Mouse (Mus musculus) forebrain, embryonic 10.5 days (tissue): Measurements from ENCODE around the gene Kti12. TPM values are rescaled to one million over a fixed set of nuclear protein-coding genes. Genes with fewer than 3 reads are reported as not detected.

Source experiments
- DNase-seq: peaks from one replicate; pipeline ENCODE4 v3.0.0-alpha.2; 2017; ENCODE audit warnings: low spot score; ENCODE audit errors: extremely low spot score
- H3K27ac ChIP-seq: fragments of 300-500 bp; sonication (generic); 2 replicates; pipeline ENCODE4 v1.5.1; 2016; ENCODE audit warnings: mild to moderate bottlenecking
- H3K27me3 ChIP-seq: fragments of 300-500 bp; sonication (generic); 2 replicates; pipeline ENCODE4 v1.6.1; 2016; ENCODE audit warnings: mild to moderate bottlenecking; ENCODE audit not compliant: poor library complexity, severe bottlenecking
- H3K36me3 ChIP-seq: fragments of 300-500 bp; sonication (generic); replicated peaks from 2 replicates; pipeline ENCODE4 v1.6.1; 2016; ENCODE audit warnings: mild to moderate bottlenecking, moderate library complexity
- H3K4me1 ChIP-seq: fragments of 300-500 bp; sonication (generic); 2 replicates; pipeline ENCODE4 v1.6.1; 2016
- H3K4me3 ChIP-seq: fragments of 300-500 bp; sonication (generic); 2 replicates; pipeline ENCODE4 v1.5.1; 2016; ENCODE audit warnings: mild to moderate bottlenecking, moderate library complexity
- H3K9me3 ChIP-seq: fragments of 300-500 bp; sonication (generic); 2 replicates; pipeline ENCODE4 v1.6.1; 2016; ENCODE audit warnings: mild to moderate bottlenecking, moderate library complexity
- WGBS: fragments of 180-500 bp; shearing (Covaris S2); methylation state at CpG from one replicate; pipeline ENCODE4 v1.1.7; 2016; 5-methylcytosine and 5-hydroxymethylcytosine counted together
- polyA plus RNA-seq: library from polyadenylated mRNA; unstranded; fragments of >200 nt; fragmentation: Nextera tagmentation; extraction: Ambion mirVana; gene quantifications from 2 replicates; pipeline ENCODE4 v1.2.1, GENCODE M21; 2016

Kti12 gene
- polyA plus RNA-seq, 1 experiment from 2014 or later = 65.3 TPM

- no peak overlapping the region for H3K4me3 ChIP-seq
- H3K27me3 ChIP-seq = peaks cover 19% of the 10 kb centered on the region
- H3K27ac ChIP-seq = no peak overlapping the region
- no peaks in the 10 kb centered on the region for H3K9me3 ChIP-seq
- WGBS = 59% methylated on average over 13 of the region's 13 CpGs
- no peak for DNase-seq
- H3K36me3 ChIP-seq = no peaks in the 10 kb centered on the region
- H3K4me1 ChIP-seq = peaks cover 19% of the 10 kb centered on the region
These were observed 36.2 kb downstream of the Kti12 start for GRCm38 (mm10) chr4:108883815-108884214.

- Histone ChIP-seq H3K27ac (no peak overlapping the region), H3K4me3 (no peak overlapping the region), H3K27me3 (no peaks in the 10 kb centered on the region), H3K9me3 (no peaks in the 10 kb centered on the region), H3K4me1 (peaks cover 6% of the 10 kb centered on the region), H3K36me3 (no peaks in the 10 kb centered on the region)
- 90% methylated on average over 4 of the region's 4 CpGs for WGBS
- no peak for DNase-seq
These were observed 39.9 kb downstream of the Kti12 start for GRCm38 (mm10) chr4:108887456-108887855.

- Histone ChIP-seq H3K4me1 (0 out of 2 replicates have a peak, but pooled peaks cover 3% of the 10 kb centered on the region), H3K4me3 (no peak overlapping the region), H3K36me3 (no peaks in the 10 kb centered on the region), H3K27me3 (no peaks in the 10 kb centered on the region), H3K9me3 (no peaks in the 10 kb centered on the region), H3K27ac (no peak overlapping the region)
- 90% methylated on average over 6 of the region's 6 CpGs for WGBS
- no peak for DNase-seq
These were observed 43.3 kb downstream of the Kti12 start for GRCm38 (mm10) chr4:108890876-108891275.

Other genes starting within 250 kb of the Kti12 start
- gene Cc2d1b, start 227.8 kb upstream of the Kti12 start, polyA plus RNA-seq = 23.6 and 27.7 TPM in 2 replicates
- gene 3110021N24Rik, start 128.1 kb upstream of the Kti12 start, polyA plus RNA-seq = 1.5 and 1.8 TPM in 2 replicates
- 5.2 and 5.3 TPM in 2 replicates for gene Zfyve9, start 67.0 kb upstream of the Kti12 start, polyA plus RNA-seq
- 213 and 218 TPM in 2 replicates for gene Btf3l4, start 14.2 kb upstream of the Kti12 start, polyA plus RNA-seq
- gene Txndc12, start 13.2 kb upstream of the Kti12 start, polyA plus RNA-seq = 91.5 and 94.5 TPM in 2 replicates
- 1.4 and 1.7 TPM in 2 replicates for gene A730015C16Rik, start 834 bp downstream of the Kti12 start, polyA plus RNA-seq
- 17.8 and 19.6 TPM in 2 replicates for gene Rab3b, start 31.3 kb downstream of the Kti12 start, polyA plus RNA-seq
- 72.9 and 73.1 TPM in 2 replicates for gene Nrd1, start 152.9 kb downstream of the Kti12 start, polyA plus RNA-seq